Mouse (Mus musculus): ENCODE measurements around the gene Tmc4.

Tmc4 gene

GRCm38 (mm10) chr7:3644348-3644671, 33.0 kb downstream of the Tmc4 start:
- DNase-seq (ENCODE audit: low read depth, low spot score): no peak

GRCm38 (mm10) chr7:3643843-3644242, 33.5 kb downstream of the Tmc4 start:
- DNase-seq (ENCODE audit: low read depth, low spot score): no peak

GRCm38 (mm10) chr7:3643412-3643811, 33.9 kb downstream of the Tmc4 start:
- DNase-seq (ENCODE audit: low read depth, low spot score): no peak

GRCm38 (mm10) chr7:3630478-3630815, 46.9 kb downstream of the Tmc4 start:
- no peak for DNase-seq (ENCODE audit: low read depth, low spot score)

GRCm38 (mm10) chr7:3629543-3630477, 47.5 kb downstream of the Tmc4 start, which contains the start of the genes Tfpt and Prpf31:
Gene Tfpt (minus strand): TSS chr7:3629929.
Gene Prpf31 (plus strand): TSS chr7:3629985.
- DNase-seq (ENCODE audit: low read depth, low spot score): peak; percentile 98

GRCm38 (mm10) chr7:3629030-3629429, 48.3 kb downstream of the Tmc4 start:
- DNase-seq (ENCODE audit: low read depth, low spot score): no peak

- DNase-seq (ENCODE audit: low read depth, low spot score): peak; percentile 98
Measured at GRCm38 (mm10) chr7:3617242-3617995, 59.9 kb downstream of the Tmc4 start, which contains the start of gene Ndufa3. Gene Ndufa3 (plus strand): TSS chr7:3617373.

- DNase-seq (ENCODE audit: low read depth, low spot score): no peak
Measured at GRCm38 (mm10) chr7:3616389-3617241, 60.7 kb downstream of the Tmc4 start.

- DNase-seq (ENCODE audit: low read depth, low spot score): no peak
Measured at GRCm38 (mm10) chr7:3616057-3616388, 61.3 kb downstream of the Tmc4 start, which contains the start of gene Oscar. Gene Oscar (minus strand): TSS chr7:3616157.
